Mouse (Mus musculus) myocyte (in vitro differentiated cells): ENCODE measurements around the gene Ank2. TPM values are rescaled to one million over a fixed set of nuclear protein-coding genes. Genes with fewer than 3 reads are reported as not detected.
A peak's percentile ranks its signal among the peaks of the same experiment; 100 is the strongest.

Experiments used
- H3K27me3 ChIP-seq: one replicate; pipeline ENCODE4 v1.6.1; 2011; ENCODE audit not compliant: control insufficient read depth, insufficient read depth, insufficient read length
- H3K36me3 ChIP-seq: one replicate; pipeline ENCODE4 v1.6.1; 2011; ENCODE audit not compliant: control insufficient read depth, insufficient read depth
- H3K4me2 ChIP-seq: one replicate; pipeline ENCODE4 v1.6.1; 2011; ENCODE audit warnings: low read depth, control low read depth
- H3K4me3 ChIP-seq: one replicate; pipeline ENCODE4 v1.5.1; 2011; ENCODE audit warnings: mild to moderate bottlenecking, control low read depth, moderate library complexity
- H3K79me2 ChIP-seq: one replicate; pipeline ENCODE4 v1.6.1; 2011; ENCODE audit not compliant: control insufficient read depth, insufficient read depth
- H3ac ChIP-seq: one replicate; pipeline ENCODE4 v1.6.1; 2011; ENCODE audit not compliant: control insufficient read depth, insufficient read length
- CEBPB ChIP-seq: IDR thresholded peaks from 2 replicates; pipeline ENCODE4 v1.6.1; 2011; ENCODE audit warnings: mild to moderate bottlenecking, moderate library complexity; ENCODE audit not compliant: poor library complexity, insufficient read depth, severe bottlenecking
- E2F4 ChIP-seq: IDR thresholded peaks from one replicate; pipeline ENCODE4 v1.6.1; 2011; ENCODE audit warnings: mild to moderate bottlenecking, control low read depth, moderate library complexity; ENCODE audit not compliant: insufficient read depth
- MAX ChIP-seq: IDR thresholded peaks from one replicate; pipeline ENCODE4 v1.6.1; 2011; ENCODE audit warnings: low read depth, mild to moderate bottlenecking, control low read depth
- MYOD1 ChIP-seq, 3 experiments: IDR thresholded peaks; one replicate each; pipeline ENCODE4 v1.6.1; 2011; ENCODE audit warnings: control low read depth in 2 of 3, low read depth in 2 of 3, mild to moderate bottlenecking in 2 of 3, moderate library complexity in 1 of 3; ENCODE audit not compliant: insufficient read length in 2 of 3, control insufficient read depth in 1 of 3
- MYOG ChIP-seq, 3 experiments: IDR thresholded peaks; one replicate each; pipeline ENCODE4 v1.6.1; 2011; ENCODE audit warnings: control low read depth in 2 of 3, low read depth in 2 of 3, mild to moderate bottlenecking in 2 of 3; ENCODE audit not compliant: insufficient read length in 2 of 3, control insufficient read depth in 1 of 3, insufficient read depth in 1 of 3
- POLR2A ChIP-seq: IDR thresholded peaks from one replicate; pipeline ENCODE4 v1.6.1; 2011; ENCODE audit warnings: low read depth, mild to moderate bottlenecking, control low read depth, moderate library complexity; ENCODE audit not compliant: insufficient read length
- POLR2AphosphoS2 ChIP-seq: IDR thresholded peaks from one replicate; pipeline ENCODE4 v1.6.1; 2011; ENCODE audit warnings: low read depth, control low read depth; ENCODE audit not compliant: insufficient read length
- REST ChIP-seq: IDR thresholded peaks from one replicate; pipeline ENCODE4 v1.6.1; 2011; ENCODE audit warnings: mild to moderate bottlenecking, control low read depth, moderate library complexity; ENCODE audit not compliant: insufficient read depth, insufficient read length
- SRF ChIP-seq: IDR thresholded peaks from one replicate; pipeline ENCODE4 v1.6.1; 2011; ENCODE audit warnings: low read depth; ENCODE audit not compliant: control insufficient read depth, insufficient read length
- TCF12 ChIP-seq: IDR thresholded peaks from one replicate; pipeline ENCODE4 v1.6.1; 2011; ENCODE audit warnings: mild to moderate bottlenecking, control low read depth; ENCODE audit not compliant: poor library complexity, insufficient read depth, severe bottlenecking
- TCF3 ChIP-seq: IDR thresholded peaks from one replicate; pipeline ENCODE4 v1.6.1; 2011; ENCODE audit warnings: low read depth, control low read depth; ENCODE audit not compliant: insufficient read length
- USF1 ChIP-seq: IDR thresholded peaks from one replicate; pipeline ENCODE4 v1.6.1; 2011; ENCODE audit warnings: low read depth, mild to moderate bottlenecking, control low read depth, moderate library complexity
- polyA plus RNA-seq: library from polyadenylated mRNA; unstranded; fragments of >200 nt; fragmentation: generic; extraction: Trizol; gene quantifications from one replicate; pipeline ENCODE4 v1.2.1, GENCODE M21; 2012; ENCODE audit warnings: missing spikeins

The Ank2 gene
- polyA plus RNA-seq, 1 experiment = 20.2 TPM

DNA sequence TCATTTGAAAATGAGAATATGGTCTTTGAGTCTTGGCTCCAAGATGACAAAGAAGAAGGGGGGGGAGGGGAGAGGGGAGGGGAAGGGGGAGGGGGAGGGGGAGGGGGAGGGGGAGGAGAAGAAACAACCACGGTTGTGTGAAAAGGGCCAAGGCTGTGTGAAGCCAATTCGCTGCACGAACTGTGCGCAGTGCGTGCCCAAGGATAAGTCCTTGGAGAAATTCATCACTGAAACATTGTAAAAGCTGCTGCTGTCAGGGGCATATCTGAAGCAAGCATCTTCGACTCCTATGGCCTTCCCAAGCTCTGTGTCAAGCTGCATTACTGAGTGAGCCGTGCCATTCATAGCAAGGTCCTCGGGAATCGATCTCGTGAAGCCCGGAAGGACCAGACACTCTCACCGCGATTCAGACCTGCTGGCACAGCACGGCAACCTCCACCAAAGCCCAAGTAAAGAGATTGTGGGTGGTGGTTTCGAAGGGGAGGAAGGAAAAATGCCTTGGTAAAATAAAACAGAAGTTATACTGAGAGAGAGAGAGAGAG is 13.7 kb upstream of the Ank2 start:
- no peak overlapping the region for H3ac ChIP-seq
- no peaks in the 10 kb centered on the region for H3K27me3 ChIP-seq
- no peak overlapping the region for H3K4me3 ChIP-seq
- TF ChIP-seq TCF12 (no peak), REST (no peak), MYOD1 (IDR thresholded peaks at IDR 0.05; ENCODE audit: control insufficient read depth in 1 of 3, insufficient read length in 2 of 3, low read depth in 2 of 3) (no peak), SRF (no peak), E2F4 (no peak), USF1 (no peak), TCF3 (no peak), MAX (no peak), POLR2AphosphoS2 (no peak), POLR2A (no peak), CEBPB (no peak), MYOG (IDR thresholded peaks at IDR 0.05; ENCODE audit: control insufficient read depth in 1 of 3, insufficient read depth in 1 of 3, insufficient read length in 2 of 3, low read depth in 2 of 3) (no peak)
- no peaks in the 10 kb centered on the region for H3K79me2 ChIP-seq
- no peak overlapping the region for H3K4me2 ChIP-seq
- H3K36me3 ChIP-seq = no peaks in the 10 kb centered on the region

DNA sequence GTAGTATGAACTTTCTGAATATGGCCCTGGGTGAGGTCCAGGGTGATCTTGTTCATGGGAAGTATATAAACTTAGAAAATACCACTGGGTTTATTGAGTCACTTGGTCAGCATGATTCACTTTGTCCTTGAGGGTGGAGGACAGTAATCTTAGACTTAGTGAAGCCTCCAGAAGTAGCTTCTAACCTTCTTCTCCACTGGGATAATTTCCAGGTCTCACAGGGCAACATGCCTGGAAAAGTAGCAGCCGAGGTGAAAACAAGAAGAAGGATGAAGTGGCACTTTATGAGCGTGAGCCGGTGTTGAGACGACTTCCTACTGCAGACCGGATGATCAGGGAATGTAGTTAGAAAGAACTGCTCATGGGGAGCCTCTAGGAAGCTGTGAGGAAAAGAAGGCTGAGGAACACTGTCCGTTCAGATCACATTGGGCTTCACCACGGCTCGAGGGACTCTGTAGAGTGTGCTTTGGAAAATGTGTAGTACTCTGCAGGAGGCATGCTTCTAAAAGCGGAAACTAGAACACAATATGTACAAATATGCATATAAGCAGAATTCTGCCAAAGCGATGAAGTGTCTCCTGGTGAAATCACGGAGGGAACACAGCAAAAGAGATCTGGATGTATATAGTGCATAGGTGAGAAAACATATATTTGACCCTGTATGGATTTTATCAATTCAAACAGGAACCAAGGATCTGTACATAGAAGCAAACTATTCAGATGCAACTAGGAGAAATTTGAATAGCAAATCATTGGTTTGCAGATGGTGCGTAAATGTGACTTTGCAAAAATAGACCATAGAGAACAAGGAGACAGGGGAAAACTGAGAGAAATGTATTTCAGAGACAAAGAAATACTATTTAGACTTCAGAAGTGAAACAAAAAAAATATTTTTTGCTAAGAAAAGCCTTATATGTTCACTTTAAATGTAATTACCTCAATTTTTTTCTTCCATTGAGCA is 12.9 kb upstream of the Ank2 start:
- no peak overlapping the region for H3K4me2 ChIP-seq
- no peaks in the 10 kb centered on the region for H3K79me2 ChIP-seq
- no peaks in the 10 kb centered on the region for H3K36me3 ChIP-seq
- no peak overlapping the region for H3K4me3 ChIP-seq
- no peaks in the 10 kb centered on the region for H3K27me3 ChIP-seq
- no peak overlapping the region for H3ac ChIP-seq
- TF ChIP-seq TCF3 = no peak
- no peak for TF ChIP-seq E2F4
- TF ChIP-seq MAX = no peak
- no peak for TF ChIP-seq REST
- TF ChIP-seq MYOD1 (IDR thresholded peaks at IDR 0.05; ENCODE audit: control insufficient read depth in 1 of 3, insufficient read length in 2 of 3, low read depth in 2 of 3) = no peak
- TF ChIP-seq POLR2A = no peak
- no peak for TF ChIP-seq CEBPB
- no peak for TF ChIP-seq USF1
- TF ChIP-seq TCF12 = no peak
- TF ChIP-seq POLR2AphosphoS2 = no peak
- TF ChIP-seq SRF = no peak
- TF ChIP-seq MYOG (IDR thresholded peaks at IDR 0.05; ENCODE audit: control insufficient read depth in 1 of 3, insufficient read depth in 1 of 3, insufficient read length in 2 of 3, low read depth in 2 of 3) = no peak

- Histone ChIP-seq H3ac (no peak overlapping the region), H3K4me2 (no peak overlapping the region), H3K27me3 (no peaks in the 10 kb centered on the region), H3K4me3 (no peak overlapping the region), H3K36me3 (no peaks in the 10 kb centered on the region), H3K79me2 (no peaks in the 10 kb centered on the region)
- TF ChIP-seq MAX (no peak), POLR2AphosphoS2 (no peak), CEBPB (no peak), REST (no peak)
Measured at GRCm38 (mm10) chr3:127507878-127508783, 9.0 kb upstream of the Ank2 start.

GRCm38 (mm10) chr3:127498197-127498741 is 881 bp downstream of the Ank2 start:
- Histone ChIP-seq H3K4me3 (no peak overlapping the region), H3K79me2 (no peaks in the 10 kb centered on the region), H3ac (no peak overlapping the region), H3K27me3 (peaks cover 10% of the 10 kb centered on the region), H3K4me2 (peak overlapping the region; percentile 56), H3K36me3 (no peaks in the 10 kb centered on the region)
- TF ChIP-seq USF1 (peak; percentile 2), CEBPB (no peak)
